Mouse (Mus musculus) adipocyte (in vitro differentiated cells): ENCODE results near the gene Olfr645.

ENCODE experiments used
- DNase-seq: peaks from one replicate; pipeline ENCODE4 v3.0.0-alpha.2; 2016; ENCODE audit warnings: low spot score

The Olfr645 gene

DNA sequence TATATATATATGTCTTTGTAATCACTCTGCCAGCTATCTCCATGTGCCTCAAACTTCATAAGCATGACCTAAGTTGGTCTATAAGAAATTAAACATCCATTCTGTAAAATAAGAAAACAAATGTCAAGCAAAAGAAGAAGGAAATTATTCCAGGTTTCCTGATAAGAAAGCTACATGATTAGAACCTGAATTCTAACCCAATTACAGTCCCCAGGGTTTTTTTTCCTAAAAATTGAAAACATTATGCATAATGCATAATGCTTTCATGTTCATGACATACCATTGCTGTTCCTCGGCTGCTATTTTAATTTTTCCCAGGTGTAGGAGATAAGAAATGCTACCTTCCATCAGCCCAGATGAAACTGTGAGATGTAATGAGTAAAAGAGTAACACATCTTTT is at the start of gene Olfr645:
Gene Olfr645, minus strand, starts transcription at position 101 of the 400 bp plus-strand sequence.
- no peak for DNase-seq

DNA sequence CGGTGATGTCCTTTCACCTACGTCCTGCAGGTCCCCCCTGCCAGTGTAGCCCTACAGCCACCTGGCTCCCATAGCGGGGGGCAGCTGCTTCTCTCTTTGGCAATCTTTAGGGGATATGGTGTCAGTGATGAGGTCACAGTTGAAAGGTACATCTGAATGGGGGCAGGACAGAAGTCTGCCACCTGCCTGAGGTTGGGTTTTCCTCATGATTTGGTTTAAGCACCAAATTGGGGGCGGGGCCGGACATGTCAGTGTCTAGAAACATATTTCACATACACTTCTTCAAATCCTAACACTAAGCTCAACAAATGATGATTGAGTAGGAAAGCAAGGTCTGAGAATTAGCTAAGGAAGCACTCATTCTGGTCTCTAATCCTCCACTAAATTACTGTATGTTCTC is 44.5 kb upstream of the Olfr645 start, which contains the start of gene Ubqln5:
Gene Ubqln5, minus strand, starts transcription at position 101 of the 400 bp plus-strand sequence.
- no peak for DNase-seq

DNA sequence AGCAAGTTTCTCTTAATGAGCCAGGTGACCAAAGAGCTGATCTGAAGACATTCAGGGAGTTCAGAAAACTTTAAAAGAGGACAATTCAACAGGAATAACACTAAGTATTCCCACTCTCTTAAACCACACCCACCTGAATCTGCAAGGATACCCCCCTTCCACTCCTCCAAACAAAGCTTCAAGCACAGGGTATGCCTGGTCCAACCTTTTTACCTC is 19.4 kb upstream of the Olfr645 start, which contains the start of gene Olfr646:
Gene Olfr646, plus strand, starts transcription at position 117 of the 216 bp plus-strand sequence.
- DNase-seq: no peak

DNA sequence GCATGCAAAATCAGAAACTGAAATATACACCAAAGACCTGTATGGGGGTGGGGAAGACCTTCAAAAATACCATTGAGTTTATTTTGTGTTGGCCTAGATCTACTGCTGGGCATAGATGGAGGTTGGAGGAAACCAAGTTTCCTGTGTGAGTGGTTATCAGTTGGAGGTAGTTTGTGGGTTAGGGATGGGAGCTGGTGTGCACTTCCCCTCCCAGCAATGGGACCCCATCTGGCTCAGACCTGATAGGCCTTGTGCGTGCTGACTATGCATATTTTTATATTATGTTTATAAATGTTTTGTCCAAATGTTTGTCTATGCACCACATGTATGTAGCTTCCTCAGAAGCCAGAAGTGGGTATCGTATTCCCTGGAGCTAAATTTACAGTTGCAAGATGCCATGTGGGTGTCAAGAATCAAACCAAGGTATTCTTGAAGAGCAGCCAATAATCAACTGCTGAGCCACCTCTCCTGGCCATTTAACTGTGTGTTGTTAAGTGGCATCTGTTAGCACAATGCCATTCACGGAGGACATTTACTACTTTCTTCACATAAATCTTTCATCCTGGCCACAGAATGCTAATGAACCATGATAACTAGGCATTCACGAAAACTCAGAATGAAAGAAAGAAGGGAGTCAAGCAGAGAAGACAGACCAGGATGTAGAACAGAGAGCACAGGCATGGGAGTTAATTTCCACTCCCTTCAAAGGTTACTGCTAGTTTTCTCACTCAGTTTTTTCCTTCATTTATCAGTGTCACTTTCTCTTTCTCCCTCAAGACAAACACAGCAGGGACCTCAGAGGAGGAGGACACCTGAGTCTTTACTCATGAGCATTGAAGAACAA is 18.9 kb upstream of the Olfr645 start:
- DNase-seq: no peak

DNA sequence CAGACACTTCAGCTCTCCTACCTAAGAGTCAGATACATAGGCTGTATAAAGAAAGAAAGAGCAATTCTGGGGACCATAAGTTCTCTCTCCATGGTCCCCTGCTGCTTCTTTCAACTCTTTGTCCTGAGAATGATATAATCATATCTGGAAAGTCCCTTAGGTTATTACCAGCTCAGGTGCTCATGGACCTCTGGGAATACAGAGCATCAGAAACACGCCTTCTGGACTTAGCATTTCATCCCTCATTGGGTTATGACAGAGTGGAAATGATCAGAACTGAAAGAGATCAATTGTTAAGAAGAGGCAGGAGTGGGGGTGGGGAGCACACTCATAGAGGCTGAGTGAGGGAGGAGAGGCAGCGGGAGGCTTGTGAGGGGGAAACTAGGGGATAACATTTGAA is 13.5 kb downstream of the Olfr645 start, which contains the start of gene Olfr644:
Gene Olfr644, minus strand, starts transcription at position 101 of the 400 bp plus-strand sequence.
- no peak for DNase-seq

DNA sequence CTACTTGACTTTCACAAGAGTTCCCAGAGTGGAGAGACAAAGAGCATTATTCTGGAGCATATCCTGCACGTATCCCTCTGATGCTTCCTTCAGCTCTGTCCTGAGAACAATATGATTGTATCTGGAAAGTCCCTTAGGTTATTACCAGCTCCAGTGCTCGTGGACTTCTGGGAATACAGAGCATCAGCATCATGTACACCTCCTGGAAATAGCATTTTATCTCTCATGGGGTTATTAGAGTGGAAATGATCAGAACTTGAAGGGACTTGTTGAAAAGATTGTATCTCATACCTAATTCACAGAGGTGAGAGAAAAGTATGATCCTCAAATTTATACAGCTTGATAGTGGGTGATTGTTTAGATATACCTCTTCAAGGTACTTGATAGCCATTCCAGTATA is 23.9 kb downstream of the Olfr645 start, which contains the start of gene 4930516K23Rik:
Gene 4930516K23Rik, minus strand, starts transcription at position 101 of the 400 bp plus-strand sequence.
- DNase-seq: no peak

DNA sequence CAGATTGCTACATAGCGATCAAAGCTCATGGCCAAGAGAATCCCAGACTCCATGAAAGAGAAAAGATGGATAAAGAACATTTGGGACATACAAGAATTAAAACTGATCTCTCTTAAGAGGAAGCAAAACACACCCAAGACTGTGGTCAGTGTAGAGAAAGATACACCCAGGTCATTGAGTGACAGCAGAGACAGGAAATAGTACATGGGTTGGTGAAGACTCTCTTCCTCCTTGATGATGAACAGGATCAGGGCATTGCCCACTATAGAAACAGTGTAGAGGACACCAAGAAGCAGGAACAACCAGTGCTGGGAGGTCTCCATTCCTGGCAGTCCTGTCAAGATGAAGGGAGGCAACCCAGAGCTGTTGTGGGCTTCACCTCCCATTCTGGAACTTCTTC is 26.1 kb downstream of the Olfr645 start:
- DNase-seq: no peak

DNA sequence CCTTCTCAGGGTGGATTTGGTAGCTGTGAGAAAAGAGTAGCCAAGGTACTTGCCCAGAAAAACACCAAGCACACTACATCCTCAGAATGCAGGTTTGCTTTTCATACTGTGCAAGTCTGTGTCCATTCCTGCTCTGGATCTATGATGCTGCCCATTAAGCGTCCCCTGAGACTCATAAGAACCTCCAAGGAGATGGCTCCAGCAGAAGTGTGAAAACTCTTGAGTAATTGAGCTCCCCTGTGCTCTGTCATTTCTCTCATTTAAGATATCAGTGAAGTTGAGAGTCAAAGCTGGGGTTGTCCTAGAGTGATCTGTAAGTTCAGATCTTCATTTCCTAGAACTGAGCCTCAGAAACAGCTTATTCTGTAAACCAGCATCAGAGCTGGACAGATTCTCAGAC is 32.7 kb downstream of the Olfr645 start, which contains the start of gene Olfr642:
Gene Olfr642, minus strand, starts transcription at position 101 of the 400 bp plus-strand sequence.
- no peak for DNase-seq

DNA sequence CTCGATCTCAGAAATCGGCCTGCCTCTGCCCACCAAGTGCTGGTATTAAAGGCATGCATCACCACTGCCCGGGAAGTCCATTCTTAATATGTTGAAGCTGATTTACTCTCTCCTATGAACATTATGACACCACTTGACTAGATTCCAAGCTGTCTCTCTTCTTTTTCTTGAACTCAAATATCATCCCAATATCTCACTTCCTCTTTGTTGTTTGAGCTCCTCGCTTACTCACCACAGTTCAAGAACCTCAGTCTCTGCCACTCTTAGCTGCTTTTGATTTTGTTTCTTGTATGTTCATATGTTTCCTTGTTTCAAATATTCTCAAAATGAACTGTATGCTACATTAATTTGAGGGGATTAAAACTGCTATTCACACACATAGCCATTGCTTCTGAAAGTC is 34.5 kb downstream of the Olfr645 start:
- DNase-seq: no peak

DNA sequence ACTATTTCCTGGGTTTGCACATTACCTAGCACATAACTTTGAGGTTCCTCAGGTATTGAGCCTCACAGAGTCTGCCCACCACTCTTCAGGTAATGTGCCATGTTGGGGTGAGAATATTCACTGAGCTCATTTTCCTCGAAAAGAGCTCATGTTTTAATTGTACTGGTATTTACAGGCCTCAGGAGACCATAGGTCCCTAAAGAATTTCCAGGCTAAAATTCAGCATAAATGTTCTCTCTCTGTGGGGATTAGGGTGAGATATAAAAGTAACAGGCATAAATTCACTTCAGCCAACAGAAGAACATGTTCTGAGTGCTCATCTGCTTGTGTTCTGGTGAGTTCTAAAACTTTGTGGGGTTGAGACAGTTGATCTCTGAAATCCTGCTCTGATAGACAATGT is 50.1 kb downstream of the Olfr645 start, which contains the start of gene Olfr641:
Gene Olfr641, plus strand, starts transcription at position 301 of the 400 bp plus-strand sequence.
- DNase-seq: no peak
